Mouse (Mus musculus): ENCODE measurements around the gene Meis2. TPM values are rescaled to one million over a fixed set of nuclear protein-coding genes. Genes with fewer than 3 reads are reported as not detected.
A peak's percentile ranks its signal among the peaks of the same experiment; 100 is the strongest.

Meis2 gene
- total and polyA plus RNA-seq, 3 experiments, result 3.1 to 9.8 TPM; not detected in 1

GRCm38 (mm10) chr2:115912948-115913529 lies 152.6 kb downstream of the Meis2 start:
- no peaks in the 10 kb centered on the region for H3K79me2 ChIP-seq (ENCODE audit: control insufficient read depth, insufficient read depth, low read length, poor library complexity)
- TF ChIP-seq TCF12 (IDR thresholded peaks at IDR 0.05; ENCODE audit: low read depth, low read length) (peak; percentile 33; the same call in 1 of the 2 replicates), GATA1 (IDR thresholded peaks at IDR 0.05; ENCODE audit: low read depth, low read length) (peak; percentile 53; the same call in 1 of the 2 replicates), RCOR1 (IDR thresholded peaks at IDR 0.05; ENCODE audit: low read depth, low read length) (peak; percentile 75), POLR2A (IDR thresholded peaks at IDR 0.05; ENCODE audit: control insufficient read depth in 1 of 2, insufficient read depth in 1 of 2, low read depth in 1 of 2, low read length in 2 of 2, poor library complexity in 1 of 2) (no peak), ETS1 (IDR thresholded peaks at IDR 0.05; ENCODE audit: low read depth, low read length) (peak; percentile 68), EP300 (IDR thresholded peaks at IDR 0.05; ENCODE audit: low read depth in 1 of 2, low read length in 2 of 2) (peak in 1 of 2 experiments; percentile 49; a peak in 2 of 4 replicates), JUND (IDR thresholded peaks at IDR 0.05; ENCODE audit: low read depth, low read length) (no peak)

GRCm38 (mm10) chr2:115911913-115912642 lies 153.6 kb downstream of the Meis2 start:
- Histone ChIP-seq H3K27me3 (ENCODE audit: control insufficient read depth in 1 of 2, insufficient read depth in 2 of 2, low read length in 2 of 2) (no peaks in the 10 kb centered on the region), H3K4me1 (ENCODE audit: control insufficient read depth in 1 of 2, insufficient read depth in 2 of 2, low read length in 2 of 2) (peaks cover 10 to 25% of the 10 kb centered on the region in 2 experiments), H3K9me3 (replicated peaks; ENCODE audit: insufficient read depth, low read length) (no peaks in the 10 kb centered on the region), H3K36me3 (ENCODE audit: control insufficient read depth in 1 of 2, insufficient read depth in 2 of 2, low read length in 2 of 2) (peaks cover 0 to 22% of the 10 kb centered on the region in 2 experiments; a peak in 2 of 4 replicates), H3K27ac (ENCODE audit: control insufficient read depth, low read depth, low read length) (no peak overlapping the region), H3K79me2 (ENCODE audit: control insufficient read depth, insufficient read depth, low read length, poor library complexity) (no peaks in the 10 kb centered on the region), H3K4me3 (ENCODE audit: control insufficient read depth in 1 of 2, insufficient read depth in 1 of 2, low read depth in 2 of 2, low read length in 2 of 2) (no peak overlapping the region), H3K9ac (ENCODE audit: control insufficient read depth, low read depth, low read length, poor library complexity, severe bottlenecking) (no peak overlapping the region)
- TF ChIP-seq RCOR1 (IDR thresholded peaks at IDR 0.05; ENCODE audit: low read depth, low read length) (no peak), NELFE (IDR thresholded peaks at IDR 0.05; ENCODE audit: low read depth, low read length) (no peak), ELF1 (IDR thresholded peaks at IDR 0.05; ENCODE audit: low read depth, low read length) (no peak), USF1 (IDR thresholded peaks at IDR 0.05; ENCODE audit: low read depth, low read length) (no peak), UBTF (IDR thresholded peaks at IDR 0.05; ENCODE audit: borderline replicate concordance, insufficient read depth, low read depth, low read length) (no peak), MYC (IDR thresholded peaks at IDR 0.05; ENCODE audit: low read depth, low read length) (no peak), HCFC1 (IDR thresholded peaks at IDR 0.05; ENCODE audit: low read depth, low read length) (no peak), KAT2A (conservative IDR thresholded peaks at IDR 0.05; ENCODE audit: low read depth, low read length) (no peak), JUND (IDR thresholded peaks at IDR 0.05; ENCODE audit: low read depth, low read length) (no peak), ETS1 (IDR thresholded peaks at IDR 0.05; ENCODE audit: low read depth, low read length) (no peak), GATA1 (IDR thresholded peaks at IDR 0.05; ENCODE audit: low read depth, low read length) (no peak), SMC3 (IDR thresholded peaks at IDR 0.05; ENCODE audit: low read depth, low read length) (no peak), NRF1 (IDR thresholded peaks at IDR 0.05; ENCODE audit: insufficient read depth, low read depth, low read length, poor library complexity, severe bottlenecking) (no peak), RAD21 (IDR thresholded peaks at IDR 0.05; ENCODE audit: low read depth, low read length) (no peak), CTCF (IDR thresholded peaks at IDR 0.05 in 2 of 3, conservative IDR thresholded peaks at IDR 0.05 in 1 of 3; ENCODE audit: control insufficient read depth in 1 of 3, insufficient read depth in 1 of 3, low read depth in 2 of 3, low read length in 3 of 3, poor library complexity in 1 of 3, severe bottlenecking in 1 of 3) (no peak), ZKSCAN1 (IDR thresholded peaks at IDR 0.05; ENCODE audit: low read depth, low read length) (no peak), EP300 (IDR thresholded peaks at IDR 0.05; ENCODE audit: low read depth in 1 of 2, low read length in 2 of 2) (no peak), MAX (IDR thresholded peaks at IDR 0.05; ENCODE audit: low read length) (no peak), E2F4 (IDR thresholded peaks at IDR 0.05; ENCODE audit: borderline replicate concordance, low read depth, low read length) (no peak)
- no peak for DNase-seq (ENCODE audit: low read depth, low spot score)

More at GRCm38 (mm10) chr2:115912948-115913529, 152.6 kb downstream of the Meis2 start:
- Histone ChIP-seq H3K9me3 (replicated peaks; ENCODE audit: insufficient read depth, low read length) (no peaks in the 10 kb centered on the region), H3K4me3 (ENCODE audit: control insufficient read depth in 1 of 2, insufficient read depth in 1 of 2, low read depth in 2 of 2, low read length in 2 of 2) (no peak overlapping the region), H3K27ac (ENCODE audit: control insufficient read depth, low read depth, low read length) (no peak overlapping the region), H3K27me3 (ENCODE audit: control insufficient read depth in 1 of 2, insufficient read depth in 2 of 2, low read length in 2 of 2) (no peaks in the 10 kb centered on the region), H3K9ac (ENCODE audit: control insufficient read depth, low read depth, low read length, poor library complexity, severe bottlenecking) (no peak overlapping the region), H3K36me3 (ENCODE audit: control insufficient read depth in 1 of 2, insufficient read depth in 2 of 2, low read length in 2 of 2) (peaks cover 0 to 22% of the 10 kb centered on the region in 2 experiments; a peak in 2 of 4 replicates), H3K4me1 (ENCODE audit: control insufficient read depth in 1 of 2, insufficient read depth in 2 of 2, low read length in 2 of 2) (peaks cover 10 to 25% of the 10 kb centered on the region in 2 experiments)
- peak; percentile 30 for DNase-seq (ENCODE audit: low read depth, low spot score)

Measured in MEL (cell line).